Mouse (Mus musculus) liver, postnatal 0 days (tissue): ENCODE results near the gene Art3. TPM values are rescaled to one million over a fixed set of nuclear protein-coding genes. Genes with fewer than 3 reads are reported as not detected.
A peak's percentile ranks its signal among the peaks of the same experiment; 100 is the strongest.

Experiments
- ATAC-seq: fragments of 200-750 bp; cut with Nextera tagmentation; 2 replicates; pipeline ENCODE4 v1.8.0; 2017; ENCODE audit warnings: mild to moderate bottlenecking, moderate library complexity
- DNase-seq: peaks from one replicate; pipeline ENCODE4 v3.0.0-alpha.2; 2016
- H3K27ac ChIP-seq: fragments of 300-500 bp; sonication (generic); 2 replicates; pipeline ENCODE4 v1.5.1; 2014; ENCODE audit warnings: antibody characterized with exemption, moderate library complexity, mild to moderate bottlenecking, low read depth
- H3K27me3 ChIP-seq: fragments of 300-500 bp; sonication (generic); 2 replicates; pipeline ENCODE4 v1.6.1; 2014; ENCODE audit warnings: low read length, control low read depth, mixed read lengths; ENCODE audit not compliant: insufficient read depth
- H3K36me3 ChIP-seq: fragments of 300-500 bp; sonication (generic); replicated peaks from 2 replicates; pipeline ENCODE4 v1.6.1; 2014; ENCODE audit warnings: mild to moderate bottlenecking, control low read depth, low read length, moderate library complexity, mixed read lengths; ENCODE audit not compliant: insufficient read depth
- H3K4me1 ChIP-seq: fragments of 300-500 bp; sonication (generic); 2 replicates; pipeline ENCODE4 v1.6.1; 2014; ENCODE audit warnings: antibody characterized with exemption, mild to moderate bottlenecking, control low read depth; ENCODE audit not compliant: insufficient read depth
- H3K4me2 ChIP-seq: fragments of 300-500 bp; sonication (generic); 2 replicates; pipeline ENCODE4 v1.6.1; 2014; ENCODE audit warnings: low read depth, mild to moderate bottlenecking, low read length, moderate library complexity, mixed read lengths
- H3K4me3 ChIP-seq: fragments of 300-500 bp; sonication (generic); 2 replicates; pipeline ENCODE4 v1.5.1; 2014; ENCODE audit warnings: low read depth, low read length
- H3K9ac ChIP-seq: fragments of 300-500 bp; sonication (generic); replicated peaks from 2 replicates; pipeline ENCODE4 v1.6.1; 2014; ENCODE audit warnings: mild to moderate bottlenecking, moderate library complexity
- H3K9me3 ChIP-seq: fragments of 300-500 bp; sonication (generic); 2 replicates; pipeline ENCODE4 v1.6.1; 2016; ENCODE audit warnings: mild to moderate bottlenecking, control low read depth, low read length, mixed read lengths
- CTCF ChIP-seq: sonication (generic); IDR thresholded peaks from 2 replicates; pipeline ENCODE4 v1.5.1; 2016; ENCODE audit warnings: antibody characterized with exemption, low read depth
- EP300 ChIP-seq: IDR thresholded peaks from 2 replicates; pipeline ENCODE4 v1.6.1; 2016; ENCODE audit warnings: antibody characterized with exemption, low read depth, mild to moderate bottlenecking
- WGBS: fragments of 180-500 bp; shearing (Covaris S2); extraction: QIAGEN DNeasy Blood & Tissue Kit; methylation state at CpG from one replicate; pipeline ENCODE4 v1.1.7; 2014; ENCODE audit not compliant: insufficient replicate concordance; 5-methylcytosine and 5-hydroxymethylcytosine counted together
- polyA plus RNA-seq: library from polyadenylated mRNA; unstranded; fragments of >200 nt; fragmentation: Nextera tagmentation; extraction: Ambion mirVana; gene quantifications from 2 replicates; pipeline ENCODE4 v1.2.1, GENCODE M21; 2015

Gene Art3
- polyA plus RNA-seq, 1 experiment from 2014 or later: 2.3 TPM

- Histone ChIP-seq H3K27me3 (no peaks in the 10 kb centered on the region), H3K9ac (no peak overlapping the region), H3K36me3 (no peaks in the 10 kb centered on the region), H3K4me1 (peaks cover 7% of the 10 kb centered on the region; the same call in 1 of the 2 replicates), H3K4me2 (no peak overlapping the region), H3K27ac (no peak overlapping the region), H3K9me3 (no peaks in the 10 kb centered on the region), H3K4me3 (no peak overlapping the region)
- TF ChIP-seq EP300 (no peak), CTCF (no peak)
- 27% methylated on average over 4 of the region's 4 CpGs for WGBS
- ATAC-seq (no peak), DNase-seq (no peak)
These were observed 31.6 kb downstream of the Art3 start for GRCm38 (mm10) chr5:92363179-92363578.

- TF ChIP-seq EP300 (no peak), CTCF (no peak)
- H3K4me3 ChIP-seq: no peak overlapping the region
- H3K9me3 ChIP-seq: no peaks in the 10 kb centered on the region
- peaks cover 10% of the 10 kb centered on the region for H3K4me1 ChIP-seq
- H3K36me3 ChIP-seq: no peaks in the 10 kb centered on the region
- H3K9ac ChIP-seq: no peak overlapping the region
- H3K4me2 ChIP-seq: no peak overlapping the region
- H3K27ac ChIP-seq: no peak overlapping the region
- DNase-seq: no peak
- 93% methylated on average over 5 of the region's 5 CpGs for WGBS
- H3K27me3 ChIP-seq: no peaks in the 10 kb centered on the region
- ATAC-seq: no peak
These were observed 32.4 kb downstream of the Art3 start for GRCm38 (mm10) chr5:92364011-92364410.

- ATAC-seq: no peak
These were observed 33.6 kb downstream of the Art3 start for GRCm38 (mm10) chr5:92365146-92365705.

GRCm38 (mm10) chr5:92366565-92366964 is 34.9 kb downstream of the Art3 start:
- H3K27me3 ChIP-seq: no peaks in the 10 kb centered on the region
- H3K4me1 ChIP-seq: peaks cover 24% of the 10 kb centered on the region
- TF ChIP-seq CTCF: no peak
- no peak for TF ChIP-seq EP300
- ATAC-seq: peak; percentile 37; the same call in 1 of the 2 replicates
- peak overlapping the region; percentile 15; the same call in 1 of the 2 replicates for H3K4me2 ChIP-seq
- H3K4me3 ChIP-seq: no peak overlapping the region
- 56% methylated on average over 6 of the region's 6 CpGs for WGBS
- H3K9me3 ChIP-seq: no peaks in the 10 kb centered on the region
- H3K36me3 ChIP-seq: no peaks in the 10 kb centered on the region
- DNase-seq: no peak
- peak overlapping the region; percentile 64 for H3K27ac ChIP-seq
- H3K9ac ChIP-seq: no peak overlapping the region

More at GRCm38 (mm10) chr5:92365146-92365705, 33.6 kb downstream of the Art3 start:
- H3K27ac ChIP-seq: no peak overlapping the region
- no peak overlapping the region for H3K4me2 ChIP-seq
- H3K9me3 ChIP-seq: no peaks in the 10 kb centered on the region
- H3K4me1 ChIP-seq: peaks cover 16% of the 10 kb centered on the region
- TF ChIP-seq EP300: no peak
- no peak for TF ChIP-seq CTCF
- no peaks in the 10 kb centered on the region for H3K36me3 ChIP-seq
- H3K27me3 ChIP-seq: no peaks in the 10 kb centered on the region
- 83% methylated on average over 11 of the region's 11 CpGs for WGBS
- no peak overlapping the region for H3K4me3 ChIP-seq
- no peak overlapping the region for H3K9ac ChIP-seq
- DNase-seq: no peak

- Histone ChIP-seq H3K9me3 (no peaks in the 10 kb centered on the region), H3K36me3 (no peaks in the 10 kb centered on the region), H3K4me1 (peaks cover 29% of the 10 kb centered on the region), H3K27ac (peak overlapping the region; percentile 61; the same call in 1 of the 2 replicates), H3K4me2 (no peak overlapping the region), H3K9ac (no peak overlapping the region), H3K27me3 (no peaks in the 10 kb centered on the region), H3K4me3 (no peak overlapping the region)
- DNase-seq (no peak), ATAC-seq (0 out of 2 replicates have a peak, but pooled peaks have one; percentile 22)
- WGBS: 43% methylated on average over 10 of the region's 10 CpGs
- TF ChIP-seq CTCF (no peak), EP300 (0 out of 2 replicates have a peak, but pooled peaks have one; percentile 18)
These were observed 36.8 kb downstream of the Art3 start for GRCm38 (mm10) chr5:92368392-92368791.

- no peak for DNase-seq
- TF ChIP-seq EP300 (no peak), CTCF (no peak)
These were observed 37.7 kb downstream of the Art3 start for GRCm38 (mm10) chr5:92369151-92369994.

More at GRCm38 (mm10) chr5:92369151-92369994, 37.7 kb downstream of the Art3 start:
- no peaks in the 10 kb centered on the region for H3K9me3 ChIP-seq
- no peak overlapping the region for H3K4me2 ChIP-seq
- H3K9ac ChIP-seq: no peak overlapping the region
- H3K27me3 ChIP-seq: no peaks in the 10 kb centered on the region
- no peaks in the 10 kb centered on the region for H3K36me3 ChIP-seq
- peaks cover 29% of the 10 kb centered on the region for H3K4me1 ChIP-seq
- no peak overlapping the region for H3K4me3 ChIP-seq
- H3K27ac ChIP-seq: peak overlapping the region; percentile 0; the same call in 1 of the 2 replicates
- WGBS: 58% methylated on average over 13 of the region's 13 CpGs
- ATAC-seq: no peak
